Mouse (Mus musculus) bone marrow, adult 2 months (tissue): ENCODE data around the gene Tmem200b. TPM values are rescaled to one million over a fixed set of nuclear protein-coding genes. Genes with fewer than 3 reads are reported as not detected.

Source experiments
- H3K27ac ChIP-seq: fragments of 200-500 bp; 2 replicates; pipeline ENCODE4 v1.5.1; 2012; ENCODE audit warnings: low read depth, mild to moderate bottlenecking, control low read depth, inconsistent platforms, low read length; ENCODE audit not compliant: control insufficient read depth, poor library complexity, insufficient read depth
- H3K4me1 ChIP-seq: fragments of 200-500 bp; 2 replicates; pipeline ENCODE4 v1.6.1; 2011; ENCODE audit warnings: low read length; ENCODE audit not compliant: control insufficient read depth, insufficient read depth
- H3K4me3 ChIP-seq: fragments of 200-500 bp; replicated peaks from 2 replicates; pipeline ENCODE3; 2011; ENCODE audit warnings: mild to moderate bottlenecking, low read depth, low read length, control low read depth; ENCODE audit not compliant: control insufficient read depth
- CTCF ChIP-seq: fragments of 200-500 bp; IDR thresholded peaks from 2 replicates; pipeline ENCODE4 v1.5.1; 2011; ENCODE audit warnings: low read length, control low read depth; ENCODE audit not compliant: control insufficient read depth, insufficient read depth
- POLR2A ChIP-seq: fragments of 200-500 bp; IDR thresholded peaks from 2 replicates; pipeline ENCODE4 v1.6.1; 2011; ENCODE audit warnings: low read depth, mild to moderate bottlenecking, control low read depth, low read length, borderline replicate concordance; ENCODE audit not compliant: control insufficient read depth
- WGBS: fragments of 180-500 bp; shearing (Covaris S2); methylation state at CpG from one replicate; pipeline ENCODE4 v1.1.7; 2018; 5-methylcytosine and 5-hydroxymethylcytosine counted together
- polyA plus RNA-seq: library from polyadenylated mRNA; stranded (reverse); fragments of >200 nt; gene quantifications from 2 replicates; pipeline ENCODE4 v1.2.4, GENCODE M21; 2011; ENCODE audit warnings: low replicate concordance; ENCODE audit not compliant: missing spikeins, insufficient read depth, insufficient read length

Tmem200b gene
- polyA plus RNA-seq, 1 experiment, result not detected

DNA sequence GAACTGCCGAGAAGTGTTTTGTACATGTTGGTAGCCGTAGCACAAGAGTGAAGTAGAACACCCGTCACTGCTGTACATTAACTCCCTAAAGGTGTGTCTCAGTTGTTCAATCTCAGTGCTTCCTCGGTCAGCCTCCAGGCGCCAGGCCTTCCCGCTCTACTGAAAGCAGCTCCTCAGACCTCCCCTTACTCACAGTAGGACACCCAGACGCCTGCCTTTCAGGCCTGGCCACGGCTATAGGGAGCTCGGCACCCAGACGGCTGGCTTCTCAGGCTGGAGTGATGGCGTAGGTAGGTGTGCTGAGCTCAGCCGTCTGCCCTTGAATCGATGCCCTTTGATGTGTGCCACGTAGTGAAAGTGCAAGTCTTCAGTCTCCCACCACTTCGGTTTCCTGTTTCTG is 20.5 kb upstream of the Tmem200b start:
- H3K27ac ChIP-seq, result no peak overlapping the region
- 93% methylated on average over 15 of the region's 15 CpGs for WGBS
- TF ChIP-seq POLR2A (no peak), CTCF (no peak)
- H3K4me3 ChIP-seq, result no peak overlapping the region
- no peaks in the 10 kb centered on the region for H3K4me1 ChIP-seq

DNA sequence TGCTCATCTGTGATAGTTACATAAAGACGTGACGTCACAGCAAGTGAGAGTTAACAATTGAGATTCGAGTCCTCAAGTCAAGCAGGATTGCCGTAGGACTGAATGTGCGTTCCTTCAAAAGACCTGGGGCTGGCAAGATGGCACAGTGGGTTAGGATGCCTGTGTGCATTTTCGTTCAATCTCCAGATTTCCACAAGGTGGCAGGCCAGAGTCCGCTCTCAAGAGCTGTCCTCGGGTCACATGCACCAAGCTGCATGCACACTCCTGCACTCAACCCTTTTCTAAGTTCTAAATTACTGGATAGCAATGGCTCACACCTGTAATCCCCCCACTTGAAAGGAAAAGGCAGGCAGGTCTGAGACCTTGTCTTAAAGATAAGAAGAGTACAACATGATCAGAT is 17.1 kb upstream of the Tmem200b start:
- 63% methylated on average over 8 of the region's 8 CpGs for WGBS
- no peak overlapping the region for H3K4me3 ChIP-seq
- H3K27ac ChIP-seq, result no peak overlapping the region
- TF ChIP-seq POLR2A (no peak), CTCF (peak; percentile 69)
- no peaks in the 10 kb centered on the region for H3K4me1 ChIP-seq

DNA sequence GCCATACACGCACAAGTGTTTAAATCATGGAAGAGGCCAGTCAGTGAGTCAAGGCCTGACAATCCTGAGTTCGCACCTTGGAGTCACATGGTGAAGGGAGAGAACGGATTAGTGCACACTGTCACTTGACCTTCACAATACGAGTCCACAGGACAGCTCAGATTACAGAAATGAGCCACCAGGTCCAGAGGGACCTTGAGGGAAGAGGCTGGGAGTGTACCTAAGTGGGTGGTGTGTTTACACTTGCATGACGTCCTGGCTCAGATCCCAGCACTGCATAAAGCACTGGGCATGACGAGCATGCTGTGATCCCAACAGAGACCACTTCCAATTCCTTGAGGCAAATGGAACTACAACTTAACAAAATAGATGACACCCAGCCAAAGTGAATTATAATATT is 15.1 kb upstream of the Tmem200b start:
- H3K4me3 ChIP-seq, result no peak overlapping the region
- TF ChIP-seq POLR2A (no peak), CTCF (no peak)
- no peak overlapping the region for H3K27ac ChIP-seq
- 81% methylated on average over 6 of the region's 6 CpGs for WGBS
- H3K4me1 ChIP-seq, result peaks cover 1% of the 10 kb centered on the region; the same call in 1 of the 2 replicates

DNA sequence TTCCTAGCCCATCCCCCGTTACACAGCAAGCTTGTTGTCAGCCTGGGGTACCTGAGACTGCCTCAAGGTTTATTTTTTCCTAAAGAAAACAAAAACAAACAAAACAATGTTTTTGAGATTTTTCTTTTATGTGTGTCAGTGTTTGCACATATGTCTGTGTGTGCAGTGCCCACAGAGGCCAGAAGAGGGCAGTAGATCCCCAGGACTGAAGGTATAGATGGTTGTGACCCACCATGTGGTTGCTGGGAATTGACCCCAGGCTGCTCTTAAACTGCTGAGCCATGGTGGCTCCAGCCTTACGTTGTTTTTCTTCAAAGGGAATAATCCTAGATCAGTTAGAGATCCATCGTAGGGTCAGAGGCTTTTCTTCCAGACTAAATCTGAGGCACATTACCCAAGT is 13.7 kb upstream of the Tmem200b start:
- Histone ChIP-seq H3K4me3 (no peak overlapping the region), H3K4me1 (peaks cover 1% of the 10 kb centered on the region; the same call in 1 of the 2 replicates), H3K27ac (no peak overlapping the region)
- WGBS, result 94% methylated on average over 3 of the region's 3 CpGs
- no peak for TF ChIP-seq POLR2A
- peak; percentile 46; the same call in 1 of the 2 replicates for TF ChIP-seq CTCF

DNA sequence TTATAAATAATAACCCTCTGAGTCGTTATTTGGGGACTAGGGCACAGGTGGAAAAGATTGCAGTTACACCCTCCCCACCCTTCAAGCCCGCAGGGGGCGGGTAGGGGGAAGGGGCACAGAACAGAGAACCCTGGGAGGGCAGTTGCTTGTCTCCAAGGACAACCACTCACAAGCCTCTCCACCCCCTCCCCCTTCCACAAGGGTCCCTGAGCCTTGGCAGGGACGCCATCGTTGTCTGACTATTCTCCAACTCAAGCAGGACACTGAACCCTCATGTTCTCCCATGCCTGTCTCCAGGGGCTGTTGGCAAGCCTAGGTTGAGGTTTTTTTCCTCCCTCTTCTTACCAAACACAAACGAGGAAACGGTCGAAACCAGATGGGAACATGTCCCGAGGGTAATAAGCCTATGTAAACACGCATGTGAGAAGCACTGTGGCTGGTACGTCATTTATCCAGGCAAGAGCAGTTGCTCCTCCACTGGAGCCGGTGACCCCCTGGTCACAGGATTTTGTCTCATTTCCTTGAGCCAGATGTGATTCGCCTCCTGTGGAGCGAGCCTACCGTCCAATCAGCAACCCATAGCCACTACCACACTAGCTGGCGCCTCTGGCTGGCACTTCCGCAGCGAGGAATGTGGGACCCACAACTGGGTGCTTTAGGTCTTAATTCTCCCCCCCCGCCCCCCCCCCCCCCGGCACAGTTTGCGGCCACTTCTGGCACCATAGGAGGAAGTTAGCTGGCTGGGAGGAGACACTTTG is 11.2 kb upstream of the Tmem200b start:
- H3K4me3 ChIP-seq, result peak overlapping the region; percentile 36
- TF ChIP-seq CTCF (no peak), POLR2A (no peak)
- WGBS, result 3% methylated on average over 20 of the region's 21 CpGs

DNA sequence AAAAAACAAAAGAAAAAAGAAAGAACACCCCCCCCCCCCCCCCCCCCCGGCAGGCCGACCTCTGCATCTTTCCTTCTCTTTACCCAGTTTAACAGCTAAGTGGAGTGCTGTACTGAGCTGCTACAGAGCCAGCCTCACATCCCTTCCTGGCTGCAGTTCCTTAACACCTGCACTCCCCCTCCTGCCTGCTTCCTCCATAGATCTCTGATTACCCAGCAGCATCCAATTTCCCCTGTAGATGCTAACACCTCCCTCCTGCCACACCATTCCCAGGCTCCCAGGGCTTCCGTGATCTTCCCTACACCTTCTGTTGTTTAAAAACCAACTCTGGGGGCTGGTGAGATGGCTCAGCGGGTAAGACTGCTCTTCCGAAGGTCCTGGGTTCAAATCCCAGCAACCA is 10.1 kb upstream of the Tmem200b start:
- Histone ChIP-seq H3K27ac (no peak overlapping the region), H3K4me1 (peaks cover 1% of the 10 kb centered on the region; the same call in 1 of the 2 replicates), H3K4me3 (no peak overlapping the region)
- TF ChIP-seq CTCF (no peak), POLR2A (no peak)
- 49% methylated on average over 5 of the region's 5 CpGs for WGBS

More for the DNA sequence above, 11.2 kb upstream of the Tmem200b start:
- Histone ChIP-seq H3K4me1 (peaks cover 1% of the 10 kb centered on the region; the same call in 1 of the 2 replicates), H3K27ac (peak overlapping the region; percentile 35; the same call in 1 of the 2 replicates)

DNA sequence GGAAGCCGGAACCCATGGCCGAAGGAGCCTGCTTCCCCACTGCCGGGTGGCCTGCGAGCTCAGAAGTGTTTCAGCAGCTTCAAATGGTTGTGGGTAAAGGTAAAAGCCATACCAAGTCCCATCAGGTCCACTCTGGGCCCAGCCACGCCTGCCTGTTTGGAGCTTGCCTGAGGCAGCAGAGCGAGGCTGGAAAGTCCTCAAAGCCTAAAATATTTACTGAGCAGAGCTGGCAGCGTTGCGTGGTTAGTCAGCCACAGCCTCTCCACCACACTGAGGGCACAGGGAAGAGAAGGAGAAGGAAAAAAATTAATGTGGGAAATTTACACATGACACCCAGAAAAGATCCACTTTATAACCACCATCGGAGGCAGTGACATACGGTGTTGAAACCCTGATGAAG is 8.0 kb upstream of the Tmem200b start:
- no peak overlapping the region for H3K4me3 ChIP-seq
- 66% methylated on average over 10 of the region's 10 CpGs for WGBS
- TF ChIP-seq CTCF (no peak), POLR2A (no peak)
- no peak overlapping the region for H3K27ac ChIP-seq
- H3K4me1 ChIP-seq, result peaks cover 1% of the 10 kb centered on the region; the same call in 1 of the 2 replicates

DNA sequence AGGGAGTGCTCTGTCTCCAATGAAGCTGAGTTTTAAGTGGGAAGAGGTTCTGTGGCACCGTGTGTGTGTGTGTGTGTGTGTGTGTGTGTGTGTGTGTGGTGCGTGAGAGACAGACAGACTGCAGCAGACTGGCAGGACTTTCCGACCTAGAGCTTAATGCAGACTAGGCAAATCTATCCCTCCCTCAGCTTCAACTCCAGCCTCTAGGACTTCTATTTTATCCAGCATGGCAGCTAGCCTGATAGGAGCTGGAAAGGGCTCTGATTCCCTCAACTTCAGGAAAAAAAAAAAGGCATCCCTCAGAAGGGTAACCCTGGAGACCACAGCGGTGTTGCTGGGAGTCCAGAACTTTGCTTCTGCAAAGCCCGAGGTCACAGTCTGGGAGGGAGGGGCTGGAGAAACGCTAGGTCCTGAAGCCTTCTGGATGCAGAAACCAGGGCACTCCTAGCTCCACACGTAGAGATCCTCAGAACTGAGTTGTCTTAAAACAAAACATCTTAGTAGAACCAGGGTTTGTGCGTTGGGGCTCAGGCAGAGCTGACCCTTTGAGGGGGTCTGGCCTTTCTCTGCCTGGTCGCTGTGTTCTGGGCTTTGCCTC is 7.4 kb upstream of the Tmem200b start:
- TF ChIP-seq CTCF, result no peak
- no peak for TF ChIP-seq POLR2A
- no peak overlapping the region for H3K27ac ChIP-seq
- 42% methylated on average over 9 of the region's 9 CpGs for WGBS
- peaks cover 1% of the 10 kb centered on the region; the same call in 1 of the 2 replicates for H3K4me1 ChIP-seq
- no peak overlapping the region for H3K4me3 ChIP-seq
